Mouse (Mus musculus) thymus, postnatal 14 days (tissue): ENCODE measurements around the gene S1pr5.
"Not testable (repeated sequence)": the region's sequence is repeated elsewhere in the genome, so short reads cannot be mapped to it uniquely, and the experiment has no call there.

Experiments used
- DNase-seq: peaks from one replicate; pipeline ENCODE4 v3.0.0; 2021

S1pr5 gene

DNA sequence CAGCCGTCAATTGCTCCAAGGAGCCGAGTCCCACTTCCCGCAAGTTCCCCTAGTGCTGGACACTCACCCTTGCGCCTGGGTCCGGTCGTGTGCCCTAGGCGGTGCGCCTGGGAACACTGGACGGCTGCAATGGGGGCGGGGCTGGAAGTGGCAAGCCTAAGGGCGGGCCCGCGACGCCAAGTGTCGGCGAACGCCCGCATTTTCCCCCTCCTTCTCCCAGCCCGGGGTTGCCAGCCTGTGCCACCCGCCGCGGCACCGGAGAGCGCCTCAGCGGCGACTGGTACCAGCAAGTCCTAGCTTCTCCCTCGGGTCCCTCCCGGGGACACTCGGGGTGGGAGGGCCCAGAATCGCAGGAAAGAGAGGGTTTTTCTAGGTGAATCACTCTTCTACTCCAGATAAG, at the start of gene S1pr5:
Gene S1pr5, minus strand, starts transcription at position 118 of the 400 bp plus-strand sequence.
- no peak for DNase-seq

DNA sequence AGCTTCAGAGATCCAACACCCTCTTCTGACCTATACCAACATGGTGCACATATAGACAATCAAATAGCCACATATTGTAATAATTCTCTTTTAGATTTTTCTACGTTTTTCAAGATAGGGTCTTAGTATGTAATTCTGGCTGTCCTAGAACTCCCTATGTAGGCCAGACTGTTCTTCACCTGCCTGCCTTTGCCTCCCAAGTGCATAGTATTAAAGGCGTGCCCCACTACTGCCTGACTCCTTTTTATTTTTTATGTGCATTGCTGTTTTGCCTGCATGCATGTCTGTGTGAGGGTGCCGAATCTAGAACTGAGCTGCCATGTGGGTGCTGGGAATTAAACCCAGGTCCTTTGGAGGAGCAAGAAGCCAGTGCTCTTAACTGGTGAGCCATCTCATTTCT, 44.0 kb upstream of the S1pr5 start:
- DNase-seq, result no peak

DNA sequence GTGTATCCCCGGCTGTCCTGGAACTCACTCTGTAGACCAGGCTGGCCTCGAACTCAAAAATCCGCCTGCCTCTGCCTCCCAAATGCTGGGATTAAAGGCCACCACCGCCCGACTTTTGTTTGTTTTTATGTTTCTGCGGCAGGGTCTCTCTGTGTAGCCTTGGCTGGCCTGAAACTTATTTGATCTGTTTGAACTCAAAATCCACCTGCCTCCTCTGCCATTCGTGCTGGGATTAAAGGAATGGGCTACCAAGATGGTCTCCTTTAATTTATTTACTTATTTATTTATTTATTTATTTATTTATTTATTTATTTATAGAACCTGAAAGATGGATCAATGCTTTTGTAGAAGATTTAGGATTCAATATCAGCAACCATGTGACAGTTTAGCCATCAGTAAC, 43.6 kb upstream of the S1pr5 start:
- not testable (repeated sequence) for DNase-seq

DNA sequence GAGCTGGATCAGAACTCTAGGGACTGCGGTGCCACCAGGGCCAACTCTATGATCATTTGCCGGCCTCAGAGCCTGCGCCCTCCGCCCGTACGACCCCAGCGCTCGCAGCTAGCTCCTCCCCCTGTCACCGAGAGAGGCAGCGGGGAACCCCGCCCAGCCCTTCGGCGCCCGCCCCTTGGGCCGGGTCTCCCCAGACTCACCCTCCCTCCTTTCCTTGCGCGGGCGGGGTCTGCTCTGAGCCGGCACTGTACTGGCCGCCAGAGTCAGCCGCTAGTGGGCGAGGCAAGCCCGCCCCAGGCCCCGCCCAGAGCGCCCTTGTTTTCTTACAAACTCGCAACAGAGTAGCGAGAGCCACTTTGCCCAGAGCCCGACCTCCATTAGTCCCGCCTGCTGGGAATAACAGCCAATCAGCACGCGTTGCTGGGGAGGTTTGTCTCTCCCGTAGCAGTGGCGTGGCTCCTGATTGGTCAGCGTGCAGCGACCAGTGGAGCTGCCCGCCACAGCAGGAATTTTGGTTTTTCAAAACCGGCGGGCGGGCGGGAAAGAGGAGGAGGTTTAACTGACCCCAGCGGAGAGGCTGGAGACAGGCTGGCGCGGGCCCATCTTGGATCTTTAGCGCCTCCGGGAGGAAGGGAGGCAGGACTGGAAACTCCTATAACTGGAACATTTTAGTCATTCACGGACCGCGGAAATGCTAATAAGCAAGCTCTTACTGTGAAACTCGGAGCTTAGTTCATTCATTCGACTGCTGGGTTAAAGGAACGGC, 43.0 kb upstream of the S1pr5 start, which contains the start of gene Cdkn2d:
Gene Cdkn2d, minus strand, starts transcription at position 386 of the 766 bp plus-strand sequence.
- DNase-seq, result peak; percentile 100

DNA sequence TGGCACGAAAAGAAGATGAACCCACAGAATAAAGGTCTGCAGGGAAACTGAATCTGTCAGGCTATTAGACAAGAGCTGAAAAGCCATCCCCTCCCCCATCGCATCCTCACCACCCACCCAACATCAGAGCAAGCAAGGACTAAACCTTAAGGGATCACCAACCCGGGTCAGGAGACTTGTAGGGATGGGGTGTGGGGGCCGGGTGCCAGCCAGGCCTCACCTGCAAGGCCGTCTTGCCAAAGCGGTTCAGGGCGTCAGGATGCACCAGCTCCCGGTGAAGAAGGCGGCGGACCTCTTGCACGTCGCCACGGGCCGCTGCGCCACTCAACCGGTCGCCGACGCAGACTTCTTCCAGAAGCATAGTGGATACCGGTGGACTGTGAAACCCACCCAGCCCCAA, 42.3 kb upstream of the S1pr5 start:
- DNase-seq, result peak; percentile 81

DNA sequence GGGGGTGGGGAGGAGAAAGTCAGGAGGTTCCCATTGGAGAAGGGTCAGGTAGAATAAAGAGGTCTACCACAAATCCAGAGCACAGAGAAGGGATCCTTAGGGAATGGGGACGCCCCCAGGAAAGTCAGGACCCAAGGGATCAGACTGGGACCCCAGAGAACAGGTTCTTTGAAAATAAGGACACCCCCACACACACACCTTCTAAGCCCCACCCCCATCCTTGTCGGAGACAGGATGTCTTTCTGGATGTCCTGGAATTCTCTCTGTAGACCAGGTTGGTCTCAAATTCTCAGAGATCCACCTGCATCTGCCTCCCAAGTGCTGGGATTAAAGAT, 41.1 kb upstream of the S1pr5 start:
- peak; percentile 36 for DNase-seq

DNA sequence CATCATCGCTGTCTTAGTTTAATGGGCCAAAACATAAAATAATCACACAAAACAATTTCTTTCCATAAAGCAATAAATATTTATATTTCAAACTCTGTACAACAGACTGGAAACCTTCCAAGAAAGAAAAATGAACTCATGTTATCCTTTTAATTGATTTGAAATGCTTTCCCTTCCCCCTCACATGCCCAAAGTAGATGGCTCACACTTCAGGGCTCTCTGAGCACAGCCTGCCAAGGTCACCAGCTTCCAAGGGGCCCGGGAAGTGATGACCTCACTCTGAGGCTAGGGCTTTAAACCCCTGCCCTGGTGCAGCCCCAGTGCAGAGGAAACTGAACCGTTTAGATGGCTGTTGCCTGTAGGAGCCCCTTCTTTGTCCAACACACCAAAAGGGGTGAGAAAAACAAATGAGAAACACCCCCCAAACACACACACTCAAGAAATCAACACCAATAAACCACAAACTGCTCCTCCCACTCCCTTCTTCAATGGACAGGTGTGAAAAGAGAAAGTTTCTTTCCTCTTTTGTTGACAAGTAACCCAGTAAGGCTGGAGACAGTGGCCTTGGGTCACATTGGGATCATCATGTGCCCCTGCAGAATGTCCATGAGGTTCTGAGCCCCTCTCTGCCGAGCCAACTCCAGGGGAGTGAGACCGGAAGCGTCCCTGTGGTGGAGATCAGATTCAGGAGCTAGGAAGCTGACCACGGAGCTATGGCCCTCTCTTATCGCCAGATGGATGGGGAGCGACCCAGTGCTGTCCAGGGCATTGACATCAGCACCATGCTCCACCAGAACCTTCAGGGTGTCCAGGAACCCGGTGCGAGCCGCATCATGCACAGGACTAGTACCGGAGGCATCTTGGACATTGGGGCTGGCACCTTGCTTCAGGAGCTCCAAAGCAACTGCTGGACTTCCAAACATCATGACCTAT, 40.4 kb upstream of the S1pr5 start:
- peak; percentile 76 for DNase-seq

DNA sequence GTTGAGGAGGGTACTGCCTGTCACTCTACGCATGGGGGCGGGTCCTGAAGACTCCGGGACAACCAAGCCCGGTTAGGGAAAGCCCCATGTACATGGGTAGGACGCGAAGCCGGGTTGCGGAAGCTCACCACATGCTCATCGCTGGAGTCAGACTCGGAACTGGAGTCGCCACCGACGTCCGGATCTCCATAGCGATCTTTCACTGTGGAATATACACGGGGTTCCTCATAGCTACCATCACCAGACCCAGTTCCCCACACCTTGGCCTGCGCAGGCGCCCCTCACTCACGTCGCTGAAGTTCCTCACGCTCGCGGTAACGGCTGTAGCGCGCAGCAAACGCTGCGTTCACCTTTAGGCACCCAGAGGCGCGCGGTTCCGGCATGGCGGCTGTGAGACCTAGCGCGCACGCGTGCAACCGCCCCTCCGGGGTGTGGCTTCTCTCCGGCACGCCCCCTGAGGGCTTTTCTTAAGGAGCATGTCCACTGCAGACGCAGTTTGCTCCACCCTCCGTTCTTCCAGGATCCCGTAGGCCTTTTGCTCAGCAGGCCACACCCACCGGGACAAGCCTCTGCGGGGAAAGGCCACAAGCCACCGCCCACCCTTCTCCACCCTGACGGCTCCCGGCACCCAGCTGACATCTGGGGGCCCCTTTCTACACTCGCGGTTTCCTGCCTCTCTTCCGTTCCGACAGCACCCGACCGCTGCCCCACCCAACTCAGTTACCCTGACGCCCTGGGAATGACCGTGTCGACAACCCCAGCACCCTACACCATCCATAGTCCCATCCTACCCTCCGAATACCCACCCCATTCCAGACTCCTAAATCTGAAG, 39.5 kb upstream of the S1pr5 start, which contains the start of gene Kri1:
Gene Kri1, minus strand, starts transcription at position 399 of the 832 bp plus-strand sequence.
- DNase-seq, result peak; percentile 99

DNA sequence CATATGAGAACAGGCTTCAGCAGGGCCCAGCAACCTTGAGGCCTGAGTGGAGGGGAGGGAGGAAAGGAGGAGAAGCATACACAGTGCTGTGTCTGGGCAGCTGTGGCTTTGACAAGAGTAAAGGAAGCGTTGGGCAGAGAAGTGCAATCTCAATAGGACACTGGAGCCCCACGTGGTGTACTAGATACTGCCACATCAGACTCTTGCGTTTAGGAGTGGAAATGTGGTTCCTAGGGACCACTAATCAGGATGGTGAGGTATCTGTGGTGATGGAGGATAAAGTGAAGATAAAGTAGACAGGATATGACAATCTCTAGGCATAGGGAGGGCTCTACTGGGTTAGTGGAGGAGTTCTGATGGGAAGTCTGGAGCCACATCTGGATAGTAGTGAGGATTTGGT, 38.5 kb upstream of the S1pr5 start:
- no peak for DNase-seq

DNA sequence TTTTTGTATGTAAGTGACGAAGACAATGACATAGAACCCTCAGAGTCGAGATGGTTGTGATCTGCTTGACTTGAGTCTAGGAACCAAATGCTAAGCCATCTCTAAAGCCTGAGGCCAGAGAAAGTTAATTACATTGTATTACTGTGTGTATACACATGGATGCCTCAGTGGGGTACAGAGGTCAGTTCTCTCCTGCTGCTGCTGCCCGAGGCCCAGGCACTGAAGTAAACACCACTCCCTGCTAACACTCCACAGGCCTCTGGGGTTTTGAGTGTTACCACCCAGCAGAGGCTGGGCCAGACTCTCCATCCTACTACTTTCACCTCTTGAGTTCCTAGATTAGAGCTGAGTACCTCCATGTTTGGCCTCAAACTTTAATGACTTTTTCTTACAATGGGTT, 35.8 kb upstream of the S1pr5 start:
- no peak for DNase-seq

DNA sequence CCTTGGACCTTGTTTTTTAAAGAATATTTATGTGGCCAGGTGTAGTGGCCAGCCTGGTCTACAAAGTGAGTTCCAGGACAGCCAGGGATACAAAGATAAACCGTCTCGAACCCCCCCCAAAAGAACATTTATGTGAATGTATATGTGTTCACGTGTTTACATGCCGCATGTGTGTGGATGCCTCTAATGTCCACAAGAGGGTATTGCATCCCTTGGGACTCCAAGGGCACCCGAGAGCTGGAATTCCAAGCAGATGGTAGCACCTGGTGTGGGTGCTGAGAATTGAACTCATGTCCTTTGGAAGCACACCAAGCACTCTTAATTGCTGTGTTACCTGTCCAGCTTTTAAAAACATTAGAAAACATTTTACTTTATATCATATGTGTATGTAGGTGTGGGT, 35.3 kb upstream of the S1pr5 start:
- no peak for DNase-seq

DNA sequence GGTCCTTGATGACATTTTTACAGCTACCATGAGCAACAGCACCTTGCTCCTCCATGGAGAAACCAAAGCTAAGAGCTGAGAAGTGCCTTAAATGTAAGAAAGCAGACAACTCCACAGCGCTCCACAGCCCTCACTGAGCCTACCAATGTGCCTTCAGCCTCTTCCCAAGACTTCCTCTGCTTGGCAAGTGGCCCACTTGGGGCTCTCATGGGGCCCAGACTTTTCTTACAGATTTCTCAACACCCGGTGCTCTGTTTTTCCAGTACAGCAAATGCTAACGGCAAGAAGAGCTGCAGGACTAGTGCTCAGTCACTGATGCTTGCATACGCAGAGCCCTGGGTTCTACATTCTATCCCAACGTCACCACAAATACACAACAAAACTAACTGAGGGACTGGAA, 29.5 kb upstream of the S1pr5 start:
- no peak for DNase-seq

DNA sequence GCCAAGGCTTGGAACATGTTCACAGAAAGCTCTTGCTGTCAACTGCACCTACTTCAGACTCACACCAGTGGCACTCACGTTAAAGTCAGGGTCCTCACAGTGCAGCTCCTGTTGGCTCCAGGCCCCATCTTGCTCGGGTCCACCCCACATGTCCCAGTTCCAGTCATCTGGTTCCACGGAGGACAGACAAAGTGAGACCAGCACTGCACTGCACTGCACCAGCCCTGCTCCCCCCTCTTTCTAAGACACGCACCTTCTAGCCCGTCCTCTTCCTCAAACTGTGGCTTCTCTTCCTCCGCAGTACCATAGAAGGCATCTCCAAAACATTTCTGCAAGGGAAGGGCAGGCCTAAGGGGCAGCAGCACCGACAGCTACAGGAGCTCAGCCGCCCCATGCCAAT, 28.1 kb upstream of the S1pr5 start:
- DNase-seq, result no peak

DNA sequence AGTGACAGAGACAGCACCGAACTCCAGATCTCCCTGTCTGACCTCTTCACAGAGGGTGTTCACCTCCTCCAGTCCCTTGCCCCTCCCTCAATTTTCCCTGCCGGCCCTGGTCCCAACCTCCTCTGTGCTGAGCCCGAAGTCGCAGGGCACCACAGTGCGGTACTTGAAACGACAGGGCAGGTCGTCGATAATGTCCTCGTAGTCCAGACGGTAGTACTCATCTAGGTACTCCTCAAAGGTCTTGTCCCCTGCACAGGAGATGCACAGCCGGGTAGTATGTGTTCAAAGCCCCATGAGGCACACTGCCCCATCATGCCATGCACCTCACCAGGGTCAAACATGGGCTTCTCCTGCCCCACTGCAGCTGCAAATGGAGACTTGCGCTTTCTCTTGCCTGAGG, 27.5 kb upstream of the S1pr5 start:
- DNase-seq, result no peak

DNA sequence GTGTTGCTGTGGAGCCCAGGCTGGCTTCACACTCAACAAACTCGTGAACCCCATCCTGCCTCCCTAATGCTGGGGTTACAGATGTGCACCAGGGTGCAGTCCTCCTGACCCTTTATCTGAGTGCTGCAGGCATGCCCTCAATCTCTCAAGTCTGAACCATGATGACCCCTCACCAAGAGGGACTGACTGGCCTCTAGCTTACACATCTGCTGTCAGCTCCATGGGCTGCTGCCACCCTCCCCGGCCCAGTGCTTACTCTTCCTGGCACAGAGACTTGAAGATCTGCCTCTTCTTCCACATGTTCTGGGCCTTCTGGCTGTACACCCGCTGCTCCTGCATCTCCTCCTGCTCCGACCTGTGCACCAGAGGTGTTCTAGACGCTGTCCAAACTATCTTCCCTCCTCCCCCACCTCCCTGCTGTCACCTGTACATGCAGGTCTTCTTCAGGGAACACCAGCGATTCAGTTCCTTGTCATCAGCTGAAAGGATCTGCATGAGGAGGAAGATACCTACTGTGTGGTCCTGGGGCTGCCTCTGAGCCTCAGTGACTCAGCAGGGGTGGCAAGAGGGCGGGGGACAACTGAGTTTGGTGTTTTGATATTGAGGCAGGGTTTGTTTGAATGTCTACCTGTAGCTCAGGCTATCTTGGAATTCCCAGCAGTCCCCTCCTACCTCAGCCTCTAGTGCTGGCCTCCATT, 26.9 kb upstream of the S1pr5 start:
- DNase-seq, result no peak

DNA sequence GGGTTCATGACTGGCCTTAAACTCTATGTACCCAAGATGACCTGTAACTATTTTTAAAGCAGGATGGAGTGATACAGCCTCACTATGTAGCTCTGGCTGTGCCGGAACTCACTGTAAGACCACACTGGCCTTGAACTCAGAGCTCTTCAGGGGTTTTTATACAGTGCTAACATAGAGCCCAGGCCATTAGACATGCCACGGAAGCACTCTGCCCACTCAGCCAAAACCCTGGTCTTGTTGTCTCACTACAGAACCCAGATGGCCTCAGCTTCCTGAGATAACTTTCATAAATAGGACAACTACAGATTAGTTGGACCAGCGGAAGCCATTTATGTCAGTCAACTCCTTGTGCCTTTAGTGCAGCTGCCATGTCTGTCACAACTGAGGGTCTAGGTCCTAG, 26.1 kb upstream of the S1pr5 start:
- no peak for DNase-seq

DNA sequence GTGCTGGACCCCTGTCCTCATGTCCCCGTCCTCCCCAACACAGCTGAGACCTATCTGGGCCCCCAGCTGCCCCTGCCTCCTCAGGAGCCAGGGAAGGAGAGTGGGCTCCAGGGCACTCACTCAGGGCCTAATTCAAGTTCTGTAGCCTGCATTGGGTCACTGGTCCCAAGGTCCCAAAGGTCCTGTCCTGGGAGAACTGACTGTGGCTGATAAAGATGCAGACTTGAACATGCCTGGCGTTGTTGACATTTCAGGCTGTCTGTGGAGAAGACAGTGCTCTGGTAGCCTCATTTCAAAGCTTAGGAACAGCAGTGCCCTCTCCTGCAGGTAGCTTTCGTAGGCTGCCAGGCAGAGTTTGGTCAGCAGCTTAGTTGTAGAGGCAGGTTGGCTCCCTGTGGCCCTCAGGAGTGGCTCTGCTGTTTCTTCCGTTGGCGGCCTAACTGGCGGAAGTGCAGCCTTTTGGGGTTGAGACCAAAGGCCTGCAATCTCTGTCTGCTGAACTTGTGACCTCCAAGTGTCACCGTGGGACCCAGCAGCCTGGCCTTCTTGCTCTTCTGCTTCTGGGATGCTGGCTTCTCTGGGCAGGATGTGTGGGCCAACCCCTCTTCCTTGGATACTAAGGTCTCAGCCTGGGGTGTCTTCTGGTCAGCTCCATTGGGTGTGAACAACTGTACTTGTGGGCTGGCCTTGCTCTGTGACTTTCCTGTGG, 25.4 kb upstream of the S1pr5 start:
- no peak for DNase-seq

DNA sequence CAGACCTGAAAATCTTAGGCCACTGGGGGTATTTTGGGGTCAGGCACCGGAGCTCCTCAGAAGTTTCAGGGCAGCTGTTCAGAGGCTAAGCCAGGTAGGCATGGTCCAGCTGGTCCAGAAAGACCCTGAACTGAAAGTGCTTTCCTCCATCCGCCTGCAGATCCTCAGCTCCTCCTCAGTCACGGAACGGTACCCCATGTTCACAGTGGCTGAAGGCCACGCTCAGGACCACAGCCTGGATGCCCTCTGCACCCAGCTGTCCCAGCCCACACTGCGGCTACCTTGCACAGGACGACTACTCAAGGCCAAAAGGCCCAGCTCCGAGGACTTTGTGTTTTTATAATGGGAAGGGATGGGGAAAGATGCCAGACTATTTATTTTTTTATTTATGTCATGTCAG, 24.9 kb upstream of the S1pr5 start:
- DNase-seq, result no peak

DNA sequence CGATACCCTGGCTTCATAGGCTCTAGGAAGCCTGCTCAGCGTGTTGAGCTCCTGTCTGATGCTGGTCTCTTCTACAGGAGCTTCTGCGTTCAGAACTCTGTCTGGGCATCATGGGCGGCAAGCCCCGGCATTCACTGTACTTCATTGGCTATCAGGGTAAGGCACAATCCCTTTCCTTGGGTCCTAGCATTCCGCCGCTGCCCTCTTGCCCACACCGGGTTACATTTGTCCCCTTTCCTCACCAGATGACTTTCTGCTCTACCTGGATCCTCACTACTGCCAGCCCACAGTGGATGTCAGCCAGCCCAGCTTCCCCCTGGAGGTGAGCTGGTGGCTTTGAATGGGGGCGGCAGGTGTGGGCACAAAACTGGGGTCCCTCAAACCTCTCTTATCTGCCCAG, 24.1 kb upstream of the S1pr5 start:
- DNase-seq, result no peak

DNA sequence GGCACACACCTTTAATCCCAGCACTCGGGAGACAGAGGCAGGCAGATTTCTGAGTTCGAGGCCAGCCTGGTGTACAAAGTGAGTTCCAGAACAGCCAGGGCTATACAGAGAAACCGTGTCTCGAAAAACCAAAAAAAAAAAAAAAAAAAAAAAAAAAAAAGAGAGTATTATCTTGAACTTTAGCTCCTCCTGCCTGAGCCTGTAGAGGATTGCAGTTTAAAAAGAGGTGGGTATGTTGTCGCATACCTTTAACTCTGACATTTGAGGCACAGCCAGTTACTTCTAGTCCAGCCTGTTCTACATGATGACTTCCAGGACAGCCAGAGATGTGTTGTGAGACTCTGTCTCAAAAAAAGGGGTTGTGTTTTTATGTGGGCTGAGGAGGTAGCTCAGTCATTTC, 21.3 kb upstream of the S1pr5 start:
- DNase-seq, result not testable (repeated sequence)

DNA sequence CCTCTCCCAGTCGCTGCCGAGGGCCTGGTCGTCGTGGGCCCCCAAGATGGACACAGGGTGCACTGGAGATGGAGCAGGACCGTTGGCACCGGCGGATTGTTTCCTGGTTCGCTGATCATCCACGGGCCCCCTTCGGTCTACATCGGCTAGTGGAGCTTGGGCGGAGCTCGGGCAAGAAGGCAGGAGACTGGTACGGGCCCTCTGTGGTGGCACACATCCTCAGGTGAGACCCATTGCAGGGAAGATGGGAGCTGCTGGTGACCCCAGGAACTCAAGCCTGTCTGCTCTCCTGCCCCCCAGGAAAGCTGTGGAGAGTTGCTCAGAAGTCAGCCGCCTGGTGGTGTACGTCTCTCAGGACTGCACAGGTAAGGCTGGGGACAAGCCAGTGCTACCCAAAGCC, 20.1 kb upstream of the S1pr5 start:
- DNase-seq, result no peak

DNA sequence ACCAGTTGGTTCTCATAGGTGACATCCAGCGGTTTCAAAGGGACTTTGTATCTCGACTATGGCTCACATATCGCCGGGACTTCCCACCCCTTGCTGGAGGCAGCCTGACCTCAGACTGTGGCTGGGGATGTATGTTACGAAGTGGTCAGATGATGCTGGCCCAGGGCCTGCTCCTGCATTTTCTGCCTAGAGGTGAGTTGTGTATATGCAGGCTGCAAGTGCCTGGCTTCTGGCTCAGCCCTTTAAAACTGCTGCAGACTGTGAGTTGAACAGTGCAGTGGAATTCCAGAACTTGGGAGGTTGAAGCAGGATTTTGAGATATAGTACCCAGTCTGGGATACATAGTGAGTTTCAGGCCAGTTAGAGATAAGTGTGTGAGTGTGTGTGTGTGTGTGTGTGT, 18.6 kb upstream of the S1pr5 start:
- no peak for DNase-seq
